18 mouse cellular contexts compared by ENCODE assay signal in genomic region chr8:80564205-80564839, GRCm38 (mm10). TPM values are rescaled to one million over a fixed set of nuclear protein-coding genes. Genes with fewer than 3 reads are reported as not detected.
A peak's percentile ranks its signal among the peaks of the same experiment; 100 is the strongest.
DNase-seq lines count a peak whose midpoint lies in the region; ATAC-seq lines count a peak whose summit lies in the region.
"Had no signal": no experiment of that assay in that cellular context is flagged by ENCODE, and none has a peak within 500 bp of the region (broad histone marks: within the 10 kb centered on the region; RNA-seq: fewer than 3 reads in every experiment).

No protein-coding gene starts in this region.

- 84% methylated on average over 3 of the region's 3 CpGs for WGBS in embryonic facial prominence, embryonic 14.5 days
- WGBS in embryonic facial prominence, embryonic 10.5 days, result 84% methylated on average over 3 of the region's 3 CpGs
- 55% methylated on average over 3 of the region's 3 CpGs for WGBS in hindbrain, embryonic 14.5 days
- WGBS in neural tube, embryonic 15.5 days, result 54% methylated on average over 3 of the region's 3 CpGs

- H3K4me1 ChIP-seq in embryonic facial prominence, embryonic 14.5 days (ENCODE audit: control insufficient read depth, insufficient read depth, low read length), result no peaks in the 10 kb centered on the region
- no peaks in the 10 kb centered on the region for H3K4me1 ChIP-seq in embryonic facial prominence, embryonic 10.5 days
- no peaks in the 10 kb centered on the region for H3K4me1 ChIP-seq in hindbrain, embryonic 14.5 days (replicated peaks; ENCODE audit: control insufficient read depth, insufficient read depth, low read length)
- H3K4me1 ChIP-seq in neural tube, embryonic 15.5 days, result peaks cover 7% of the 10 kb centered on the region; the same call in 1 of the 2 replicates
- H3K4me1 ChIP-seq: embryonic facial prominence, embryonic 15.5 days had no signal

- no peaks in the 10 kb centered on the region for H3K36me3 ChIP-seq in embryonic facial prominence, embryonic 14.5 days (ENCODE audit: control insufficient read depth, insufficient read depth, low read length)
- H3K36me3 ChIP-seq in embryonic facial prominence, embryonic 10.5 days (replicated peaks), result no peaks in the 10 kb centered on the region
- H3K36me3 ChIP-seq in hindbrain, embryonic 14.5 days (replicated peaks; ENCODE audit: control insufficient read depth, insufficient read depth), result no peaks in the 10 kb centered on the region
- no peaks in the 10 kb centered on the region for H3K36me3 ChIP-seq in neural tube, embryonic 15.5 days
- H3K36me3 ChIP-seq: embryonic facial prominence, embryonic 15.5 days had no signal

- H3K4me2 ChIP-seq in embryonic facial prominence, embryonic 14.5 days (ENCODE audit: low read depth, low read length), result no peak overlapping the region
- no peak overlapping the region for H3K4me2 ChIP-seq in hindbrain, embryonic 14.5 days (replicated peaks)
- H3K4me2 ChIP-seq in neural tube, embryonic 15.5 days, result no peak overlapping the region
- H3K4me2 ChIP-seq: embryonic facial prominence, embryonic 15.5 days had no signal

- DNase-seq in embryonic facial prominence, embryonic 14.5 days (ENCODE audit: low spot score), result peak; percentile 6
- no peak for DNase-seq in embryonic facial prominence, embryonic 10.5 days (ENCODE audit: low spot score)
- DNase-seq in retina, postnatal 1 day, result peak; percentile 43
- DNase-seq in retina, embryonic 14.5 days (ENCODE audit: low spot score), result no peak
- peak; percentile 47 for DNase-seq in hindbrain, embryonic 14.5 days (ENCODE audit: low spot score)
- DNase-seq in embryo, embryonic 10 days (ENCODE audit: low spot score), result no peak
- DNase-seq in spleen, postnatal 36 days (ENCODE audit: low spot score in 2 of 2), result no peak
- DNase-seq: adrenal gland, adult 8-10 months; cerebellum, adult 18-20 months; gastrocnemius, postnatal 10 days; kidney, adult 8-10 months; liver; liver, postnatal 0 days; lung, postnatal 14 days had no signal

- H3K9ac ChIP-seq in embryonic facial prominence, embryonic 14.5 days (ENCODE audit: low read depth, low read length), result no peak overlapping the region
- H3K9ac ChIP-seq in hindbrain, embryonic 14.5 days, result no peak overlapping the region
- H3K9ac ChIP-seq in neural tube, embryonic 15.5 days (replicated peaks), result no peak overlapping the region
- H3K9ac ChIP-seq: embryonic facial prominence, embryonic 15.5 days; liver, postnatal 0 days had no signal

- H3K4me3 ChIP-seq in embryonic facial prominence, embryonic 14.5 days (ENCODE audit: low read depth, low read length), result no peak overlapping the region
- no peak overlapping the region for H3K4me3 ChIP-seq in embryonic facial prominence, embryonic 10.5 days
- H3K4me3 ChIP-seq in hindbrain, embryonic 14.5 days (replicated peaks; ENCODE audit: low read length), result no peak overlapping the region
- no peak overlapping the region for H3K4me3 ChIP-seq in neural tube, embryonic 15.5 days (replicated peaks)
- H3K4me3 ChIP-seq: embryonic facial prominence, embryonic 15.5 days; megakaryocyte, embryonic 14.5 days had no signal

- no peaks in the 10 kb centered on the region for H3K9me3 ChIP-seq in embryonic facial prominence, embryonic 14.5 days (ENCODE audit: control insufficient read depth, low read length)
- no peaks in the 10 kb centered on the region for H3K9me3 ChIP-seq in embryonic facial prominence, embryonic 10.5 days
- no peaks in the 10 kb centered on the region for H3K9me3 ChIP-seq in hindbrain, embryonic 14.5 days (ENCODE audit: control insufficient read depth, low read length)
- H3K9me3 ChIP-seq in neural tube, embryonic 15.5 days (replicated peaks), result no peaks in the 10 kb centered on the region
- H3K9me3 ChIP-seq: embryonic facial prominence, embryonic 15.5 days had no signal

- no peak for ATAC-seq in embryonic facial prominence, embryonic 14.5 days (ENCODE audit: low read depth)
- ATAC-seq in hindbrain, embryonic 14.5 days (ENCODE audit: low FRiP score), result peak; percentile 65; the same call in 1 of the 2 replicates
- ATAC-seq in neural tube, embryonic 15.5 days (ENCODE audit: low FRiP score), result peak; percentile 38
- ATAC-seq: liver, postnatal 0 days had no signal

- H3K27ac ChIP-seq in embryonic facial prominence, embryonic 14.5 days (replicated peaks; ENCODE audit: low read depth, low read length), result no peak overlapping the region
- no peak overlapping the region for H3K27ac ChIP-seq in embryonic facial prominence, embryonic 10.5 days (replicated peaks)
- no peak overlapping the region for H3K27ac ChIP-seq in hindbrain, embryonic 14.5 days
- H3K27ac ChIP-seq in neural tube, embryonic 15.5 days (replicated peaks), result no peak overlapping the region
- H3K27ac ChIP-seq: embryonic facial prominence, embryonic 15.5 days had no signal

- H3K27me3 ChIP-seq in embryonic facial prominence, embryonic 14.5 days (replicated peaks; ENCODE audit: control insufficient read depth, insufficient read depth, low read length), result no peaks in the 10 kb centered on the region
- H3K27me3 ChIP-seq in embryonic facial prominence, embryonic 10.5 days (replicated peaks; ENCODE audit: low read depth, poor library complexity, severe bottlenecking), result no peaks in the 10 kb centered on the region
- no peaks in the 10 kb centered on the region for H3K27me3 ChIP-seq in hindbrain, embryonic 14.5 days (ENCODE audit: control insufficient read depth, insufficient read depth, low read length)
- H3K27me3 ChIP-seq in neural tube, embryonic 15.5 days (replicated peaks), result no peaks in the 10 kb centered on the region
- H3K27me3 ChIP-seq: embryonic facial prominence, embryonic 15.5 days; megakaryocyte, embryonic 14.5 days had no signal

RNA-seq across cellular contexts. Expression of gene Frem3, which starts 46.6 kb away (rescaled TPM):
- 0.07 and 0.20 TPM in 2 replicates for polyA plus RNA-seq in embryonic facial prominence, embryonic 14.5 days (2014; fragmentation: Nextera tagmentation; extraction: Ambion mirVana)
- not detected in 2 replicates for polyA plus RNA-seq in embryonic facial prominence, embryonic 10.5 days (2016; fragmentation: Nextera tagmentation; extraction: Ambion mirVana)
- polyA plus RNA-seq in hindbrain, embryonic 14.5 days (2014; fragmentation: Nextera tagmentation; extraction: Ambion mirVana), result 0.24 and 0.27 TPM in 2 replicates
- polyA plus RNA-seq in neural tube, embryonic 15.5 days (2015; fragmentation: Nextera tagmentation; extraction: Ambion mirVana), result 0.37 and 0.47 TPM in 2 replicates
- polyA plus RNA-seq: small intestine, adult 2 months had no signal

Comparison
In these comparisons a context has a peak if more than half of its experiments do, and no peak if none do; other contexts are left out.
1. DNase-seq: peak in embryonic facial prominence, embryonic 14.5 days (single experiment), retina, postnatal 1 day (single experiment) and hindbrain, embryonic 14.5 days (single experiment); none in embryonic facial prominence, embryonic 10.5 days (single experiment), retina, embryonic 14.5 days (single experiment), embryo, embryonic 10 days (single experiment) and spleen, postnatal 36 days (0 of 2).